Mouse (Mus musculus) layer of hippocampus, adult 18-20 months (tissue): ENCODE measurements around the gene Olfr644. TPM values are rescaled to one million over a fixed set of nuclear protein-coding genes. Genes with fewer than 3 reads are reported as not detected.

Experiments
- DNase-seq, 2 experiments: peaks; one replicate each; pipeline ENCODE4 v3.0.0; 2022; ENCODE audit warnings: low spot score in 2 of 2
- long read RNA-seq: library from polyadenylated mRNA; stranded (forward); transcript quantifications from one replicate; pipeline ENCODE4 v2.0.0, GENCODE M21; 2021
- total RNA-seq, 2 experiments: library from RNA; stranded (reverse); gene quantifications; 2 replicates each; pipeline ENCODE4 v1.2.3; 2021

Olfr644 gene
- not detected for total RNA-seq
- long read RNA-seq, result 0 reads

- DNase-seq, result no peak
Observed at GRCm38 (mm10) chr7:104071769-104072168, at the start of gene Olfr644. Gene Olfr644 (minus strand): TSS chr7:104071869.

GRCm38 (mm10) chr7:104104757-104104972 lies 33.0 kb upstream of the Olfr644 start, which contains the start of gene Olfr646:
Gene Olfr646 (plus strand): TSS chr7:104104873.
- no peak for DNase-seq

- no peak for DNase-seq
Observed at GRCm38 (mm10) chr7:104103913-104104756, 32.5 kb upstream of the Olfr644 start.

GRCm38 (mm10) chr7:104085365-104085764 lies 13.7 kb upstream of the Olfr644 start, which contains the start of gene Olfr645:
Gene Olfr645 (minus strand): TSS chr7:104085465.
- DNase-seq, result no peak

GRCm38 (mm10) chr7:104061345-104061744 lies 10.3 kb downstream of the Olfr644 start, which contains the start of gene 4930516K23Rik:
Gene 4930516K23Rik (minus strand): TSS chr7:104061445.
- DNase-seq, result no peak

GRCm38 (mm10) chr7:104059215-104059614 lies 12.5 kb downstream of the Olfr644 start:
- DNase-seq, result no peak

- no peak for DNase-seq
Observed at GRCm38 (mm10) chr7:104052566-104052965, 19.1 kb downstream of the Olfr644 start, which contains the start of gene Olfr642. Gene Olfr642 (minus strand): TSS chr7:104052666.

GRCm38 (mm10) chr7:104050745-104051144 lies 20.9 kb downstream of the Olfr644 start:
- no peak for DNase-seq

- DNase-seq, result no peak
Observed at GRCm38 (mm10) chr7:104035145-104035544, 36.5 kb downstream of the Olfr644 start, which contains the start of gene Olfr641. Gene Olfr641 (plus strand): TSS chr7:104035445.

- no peak for DNase-seq
Observed at GRCm38 (mm10) chr7:104026978-104027377, 44.7 kb downstream of the Olfr644 start.

- no peak for DNase-seq
Observed at GRCm38 (mm10) chr7:104025473-104025872, 46.2 kb downstream of the Olfr644 start, which contains the start of gene Olfr640. Gene Olfr640 (minus strand): TSS chr7:104025573.

GRCm38 (mm10) chr7:104021651-104022050 lies 50.0 kb downstream of the Olfr644 start:
- no peak for DNase-seq

GRCm38 (mm10) chr7:104018953-104019352 lies 52.7 kb downstream of the Olfr644 start:
- no peak for DNase-seq

- no peak for DNase-seq
Observed at GRCm38 (mm10) chr7:104017203-104017602, 54.5 kb downstream of the Olfr644 start, which contains the start of gene Olfr639. Gene Olfr639 (minus strand): TSS chr7:104017303.

Other genes with a start within 250 kb of the Olfr644 start
- 100 to 1,000 TPM; 267 to 283 TPM for gene Hbb-bs, start 243.8 kb downstream of the Olfr644 start, total RNA-seq
- gene Hbb-bh2, start 231.3 kb downstream of the Olfr644 start, total RNA-seq, result not detected
- not detected for gene Hbb-bh1, start 228.7 kb downstream of the Olfr644 start, total RNA-seq
- gene Hbb-y, start 218.7 kb downstream of the Olfr644 start, total RNA-seq, result not detected
- not detected for gene Olfr66, start 185.6 kb downstream of the Olfr644 start, total RNA-seq
- gene Olfr64, start 177.4 kb downstream of the Olfr644 start, total RNA-seq, result not detected
- not detected for gene Olfr65, start 168.4 kb downstream of the Olfr644 start, total RNA-seq
- not detected for gene Olfr631, start 143.0 kb downstream of the Olfr644 start, total RNA-seq
- gene Olfr632, start 137.5 kb downstream of the Olfr644 start, total RNA-seq, result not detected
- not detected for gene Olfr633, start 127.4 kb downstream of the Olfr644 start, total RNA-seq
- gene Olfr635, start 100.7 kb downstream of the Olfr644 start, total RNA-seq, result under 1 TPM in 1 of 2 experiments, not detected in 1; 0.05 TPM
- not detected for gene Olfr638, start 73.1 kb downstream of the Olfr644 start, total RNA-seq
- gene Olfr639, start 54.6 kb downstream of the Olfr644 start, total RNA-seq, result under 1 TPM in 1 of 2 experiments, not detected in 1; 0.05 TPM
- gene Olfr640, start 46.3 kb downstream of the Olfr644 start, total RNA-seq, result not detected
- not detected for gene Olfr641, start 36.4 kb downstream of the Olfr644 start, total RNA-seq
- gene Olfr642, start 19.2 kb downstream of the Olfr644 start, total RNA-seq, result not detected
- gene 4930516K23Rik, start 10.4 kb downstream of the Olfr644 start, total RNA-seq, result not detected
- not detected for gene Olfr645, start 13.6 kb upstream of the Olfr644 start, total RNA-seq
- gene Olfr646, start 33.0 kb upstream of the Olfr644 start, total RNA-seq, result not detected
- gene Ubqln5, start 58.0 kb upstream of the Olfr644 start, total RNA-seq, result not detected
- gene Olfr643, start 65.5 kb upstream of the Olfr644 start, total RNA-seq, result not detected
- gene Ubqln3, start 71.4 kb upstream of the Olfr644 start, total RNA-seq, result not detected
- not detected for gene Ubqlnl, start 78.7 kb upstream of the Olfr644 start, total RNA-seq
- not detected for gene Olfm5, start 93.0 kb upstream of the Olfr644 start, total RNA-seq
- gene Olfr648, start 111.5 kb upstream of the Olfr644 start, total RNA-seq, result under 1 TPM; 0.10 to 0.25 TPM
- gene Olfr649, start 124.1 kb upstream of the Olfr644 start, total RNA-seq, result not detected
- gene Trim6, start 146.9 kb upstream of the Olfr644 start, total RNA-seq, result under 1 TPM in 1 of 2 experiments, not detected in 1; 0.22 TPM
- 1 to 10 TPM; 1.6 to 1.7 TPM for gene Trim34a, start 172.6 kb upstream of the Olfr644 start, total RNA-seq
- gene Trim5, start 216.2 kb upstream of the Olfr644 start, total RNA-seq, result under 1 TPM; 0.42 to 0.63 TPM
- 1 to 10 TPM; 2.8 to 3.2 TPM for gene Trim12a, start 243.6 kb upstream of the Olfr644 start, total RNA-seq